Mouse (Mus musculus): Measurements from ENCODE around the gene Oaz1. TPM values are rescaled to one million over a fixed set of nuclear protein-coding genes. Genes with fewer than 3 reads are reported as not detected.

Oaz1 gene
- polyA plus RNA-seq, 1 experiment = 1,494 TPM

DNA sequence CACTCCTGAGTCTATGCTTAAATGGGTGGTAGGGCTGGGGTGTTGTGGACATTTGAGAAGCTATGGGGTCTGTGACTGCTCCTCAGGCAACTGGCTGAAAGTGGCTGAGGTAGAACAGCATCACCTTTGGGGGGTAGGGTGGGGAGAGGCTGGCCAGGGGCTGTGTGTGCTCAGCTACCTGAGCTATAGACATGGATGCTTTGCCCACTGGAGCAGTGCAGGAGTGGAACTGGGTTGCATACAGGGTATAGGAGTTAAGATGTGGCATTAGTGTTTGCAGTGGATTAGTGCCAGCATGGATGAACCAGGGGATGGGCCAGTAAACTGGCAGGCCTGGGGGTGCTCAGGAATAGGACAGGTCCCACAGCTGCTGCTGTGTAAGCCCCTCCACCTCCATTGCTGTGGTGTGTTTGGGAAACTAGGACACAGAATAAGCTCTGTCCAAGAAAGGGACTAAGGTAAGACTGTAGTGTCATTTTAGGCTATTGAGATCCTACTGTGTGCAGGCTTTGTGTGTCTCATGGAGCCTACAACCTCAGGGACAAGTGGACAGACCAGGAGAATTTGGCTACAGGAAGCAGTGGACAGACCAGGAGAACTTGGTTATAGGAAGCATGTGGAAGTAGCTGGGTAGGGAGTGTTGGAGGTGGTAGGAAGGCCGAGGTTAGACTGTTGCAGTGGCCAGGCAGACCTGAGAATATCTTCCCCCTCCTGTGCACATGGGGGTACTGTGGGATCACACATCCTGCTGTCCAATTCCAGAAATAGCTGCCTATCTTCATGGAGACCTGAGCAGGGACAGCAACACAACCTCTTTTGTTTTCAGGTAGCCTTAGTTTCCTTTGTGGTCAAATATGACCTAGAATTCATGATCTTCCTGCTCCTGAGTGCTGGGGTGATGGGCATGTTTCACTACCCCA is 3.2 kb downstream of the Oaz1 start:
- Histone ChIP-seq H3K79me2 (ENCODE audit: control insufficient read depth, insufficient read depth) (peaks cover 40% of the 10 kb centered on the region), H3ac (ENCODE audit: control insufficient read depth, insufficient read length, low read depth) (no peak overlapping the region), H3K27me3 (ENCODE audit: control insufficient read depth, insufficient read depth, insufficient read length) (no peaks in the 10 kb centered on the region), H3K79me3 (ENCODE audit: low read depth) (peaks cover 24% of the 10 kb centered on the region), H3K36me3 (ENCODE audit: control insufficient read depth, insufficient read depth) (peaks cover 26% of the 10 kb centered on the region), H3K4me3 (ENCODE audit: insufficient read depth, poor library complexity, severe bottlenecking) (no peak overlapping the region)
- TF ChIP-seq FOSL1 (IDR thresholded peaks at IDR 0.05; ENCODE audit: insufficient read depth, low read length, poor library complexity, severe bottlenecking) (no peak), USF1 (IDR thresholded peaks at IDR 0.05; ENCODE audit: low read depth) (no peak), CEBPB (IDR thresholded peaks at IDR 0.05; ENCODE audit: low read depth) (no peak), CTCF (IDR thresholded peaks at IDR 0.05; ENCODE audit: control insufficient read depth, insufficient read depth, insufficient read length) (no peak), MYOD1 (IDR thresholded peaks at IDR 0.05; ENCODE audit: control insufficient read depth, insufficient read length, low read depth) (no peak), MAX (IDR thresholded peaks at IDR 0.05) (no peak), MYOG (IDR thresholded peaks at IDR 0.05; ENCODE audit: control insufficient read depth, extremely low read depth, insufficient read length) (no peak)

DNA sequence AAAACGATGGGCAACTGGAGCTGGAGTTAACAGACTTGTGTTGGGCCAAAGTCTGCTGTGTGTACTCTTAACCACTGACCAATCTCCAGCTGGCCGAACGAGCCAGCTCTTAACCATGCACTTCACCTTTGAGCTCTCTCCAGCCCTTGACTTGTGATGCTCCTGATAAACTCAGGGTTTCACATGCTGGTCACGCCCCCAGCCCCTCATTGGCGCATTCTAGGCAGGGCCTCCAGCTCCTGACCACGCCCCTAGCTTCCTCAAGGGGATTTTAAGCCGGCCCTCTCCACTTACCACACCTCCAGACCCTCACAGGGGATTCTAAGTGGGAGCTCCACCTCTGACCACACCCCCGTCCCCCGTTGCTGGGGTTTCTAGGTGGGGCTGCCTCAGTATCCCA is 4.7 kb downstream of the Oaz1 start:
- Histone ChIP-seq H3ac (ENCODE audit: control insufficient read depth, insufficient read length, low read depth) (no peak overlapping the region), H3K79me3 (ENCODE audit: low read depth) (peaks cover 24% of the 10 kb centered on the region), H3K79me2 (ENCODE audit: control insufficient read depth, insufficient read depth) (peaks cover 40% of the 10 kb centered on the region), H3K4me3 (ENCODE audit: insufficient read depth, poor library complexity, severe bottlenecking) (no peak overlapping the region), H3K27me3 (ENCODE audit: control insufficient read depth, insufficient read depth, insufficient read length) (no peaks in the 10 kb centered on the region), H3K36me3 (ENCODE audit: control insufficient read depth, insufficient read depth) (peaks cover 26% of the 10 kb centered on the region)
- TF ChIP-seq CTCF (IDR thresholded peaks at IDR 0.05; ENCODE audit: control insufficient read depth, insufficient read depth, insufficient read length) (no peak), CEBPB (IDR thresholded peaks at IDR 0.05; ENCODE audit: low read depth) (no peak), MAX (IDR thresholded peaks at IDR 0.05) (no peak), MYOG (IDR thresholded peaks at IDR 0.05; ENCODE audit: control insufficient read depth, extremely low read depth, insufficient read length) (no peak), FOSL1 (IDR thresholded peaks at IDR 0.05; ENCODE audit: insufficient read depth, low read length, poor library complexity, severe bottlenecking) (no peak), MYOD1 (IDR thresholded peaks at IDR 0.05; ENCODE audit: control insufficient read depth, insufficient read length, low read depth) (no peak), USF1 (IDR thresholded peaks at IDR 0.05; ENCODE audit: low read depth) (no peak)

DNA sequence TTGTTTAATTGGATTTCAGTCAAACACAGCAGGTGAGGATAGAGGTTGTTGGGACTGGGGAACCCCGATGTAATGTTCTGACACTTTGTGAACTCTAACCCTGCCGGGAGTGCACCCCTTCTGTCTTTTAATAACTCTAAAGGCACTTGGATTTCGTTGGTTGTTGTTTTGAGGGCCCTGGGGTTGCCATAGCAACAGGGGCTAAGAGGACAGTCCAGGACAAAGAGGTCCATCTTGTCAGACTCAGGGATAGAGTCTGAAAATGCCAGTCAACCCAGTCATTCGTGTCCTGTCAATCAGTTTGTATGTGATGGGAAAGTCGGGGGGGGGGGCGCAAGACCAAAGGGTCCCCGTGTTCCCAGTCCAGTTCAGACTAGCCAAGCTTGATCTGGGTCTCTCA is 6.4 kb downstream of the Oaz1 start:
- Histone ChIP-seq H3K79me3 (ENCODE audit: low read depth) (peaks cover 15% of the 10 kb centered on the region), H3K36me3 (ENCODE audit: control insufficient read depth, insufficient read depth) (peaks cover 26% of the 10 kb centered on the region), H3K79me2 (ENCODE audit: control insufficient read depth, insufficient read depth) (peaks cover 27% of the 10 kb centered on the region), H3ac (ENCODE audit: control insufficient read depth, insufficient read length, low read depth) (no peak overlapping the region), H3K27me3 (ENCODE audit: control insufficient read depth, insufficient read depth, insufficient read length) (no peaks in the 10 kb centered on the region), H3K4me3 (ENCODE audit: insufficient read depth, poor library complexity, severe bottlenecking) (no peak overlapping the region)
- TF ChIP-seq MYOD1 (IDR thresholded peaks at IDR 0.05; ENCODE audit: control insufficient read depth, insufficient read length, low read depth) = no peak
- no peak for TF ChIP-seq CTCF (IDR thresholded peaks at IDR 0.05; ENCODE audit: control insufficient read depth, insufficient read depth, insufficient read length)
- TF ChIP-seq MYOG (IDR thresholded peaks at IDR 0.05; ENCODE audit: control insufficient read depth, extremely low read depth, insufficient read length) = no peak
- no peak for TF ChIP-seq FOSL1 (IDR thresholded peaks at IDR 0.05; ENCODE audit: insufficient read depth, low read length, poor library complexity, severe bottlenecking)
- no peak for TF ChIP-seq CEBPB (IDR thresholded peaks at IDR 0.05; ENCODE audit: low read depth)
- no peak for TF ChIP-seq USF1 (IDR thresholded peaks at IDR 0.05; ENCODE audit: low read depth)
- TF ChIP-seq MAX (IDR thresholded peaks at IDR 0.05) = no peak

DNA sequence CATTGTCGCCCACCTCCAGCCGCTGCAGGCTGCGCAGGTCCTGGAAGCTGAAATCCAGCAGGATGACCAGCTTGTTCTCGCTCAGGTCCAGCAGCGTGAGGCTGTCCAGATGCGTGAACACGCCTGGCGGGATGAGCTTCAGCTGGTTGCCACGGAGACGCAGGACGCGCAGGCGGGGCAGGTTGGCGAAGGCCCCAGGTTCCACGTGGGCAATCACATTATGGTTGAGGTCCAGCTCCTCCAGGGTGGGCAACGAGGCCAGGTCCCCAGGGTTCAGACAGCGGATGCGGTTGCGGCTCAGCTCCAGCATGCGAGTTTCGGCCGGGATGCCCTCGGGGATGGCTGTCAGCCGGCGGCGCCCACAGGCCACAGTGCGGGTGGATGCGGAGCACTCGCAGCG is 9.2 kb downstream of the Oaz1 start:
- no peaks in the 10 kb centered on the region for H3K79me2 ChIP-seq (ENCODE audit: control insufficient read depth, insufficient read depth)
- TF ChIP-seq CTCF (IDR thresholded peaks at IDR 0.05; ENCODE audit: control insufficient read depth, insufficient read depth, insufficient read length) (no peak), MYOD1 (IDR thresholded peaks at IDR 0.05; ENCODE audit: control insufficient read depth, insufficient read length, low read depth) (no peak), MYOG (IDR thresholded peaks at IDR 0.05; ENCODE audit: control insufficient read depth, extremely low read depth, insufficient read length) (no peak), MAX (IDR thresholded peaks at IDR 0.05) (no peak), USF1 (IDR thresholded peaks at IDR 0.05; ENCODE audit: low read depth) (no peak), CEBPB (IDR thresholded peaks at IDR 0.05; ENCODE audit: low read depth) (no peak), FOSL1 (IDR thresholded peaks at IDR 0.05; ENCODE audit: insufficient read depth, low read length, poor library complexity, severe bottlenecking) (no peak)
- H3K79me3 ChIP-seq (ENCODE audit: low read depth) = no peaks in the 10 kb centered on the region
- no peak overlapping the region for H3K4me3 ChIP-seq (ENCODE audit: insufficient read depth, poor library complexity, severe bottlenecking)
- H3ac ChIP-seq (ENCODE audit: control insufficient read depth, insufficient read length, low read depth) = no peak overlapping the region
- H3K36me3 ChIP-seq (ENCODE audit: control insufficient read depth, insufficient read depth) = peaks cover 4% of the 10 kb centered on the region
- H3K27me3 ChIP-seq (ENCODE audit: control insufficient read depth, insufficient read depth, insufficient read length) = no peaks in the 10 kb centered on the region

DNA sequence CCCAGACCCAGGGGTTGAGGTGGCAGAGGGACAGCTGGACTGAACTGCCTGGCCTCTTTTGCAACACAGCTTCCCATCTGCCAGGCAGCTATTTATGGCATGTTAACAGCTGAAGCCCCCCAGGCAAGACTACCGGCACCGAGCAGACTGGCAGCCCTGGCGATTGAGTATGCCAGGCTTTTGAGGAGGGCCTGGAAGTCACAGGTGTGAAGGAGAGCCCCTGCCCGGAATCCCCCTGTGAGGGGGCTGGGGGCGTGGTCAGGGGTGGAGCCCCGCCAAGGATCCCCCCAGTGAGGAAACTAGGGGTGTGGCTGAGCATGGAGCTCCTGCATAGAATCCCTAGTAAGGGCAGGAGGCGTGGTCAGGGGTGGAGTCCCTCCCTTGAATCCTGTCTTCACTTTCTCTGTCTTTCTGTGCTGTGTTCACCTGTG is 10.5 kb downstream of the Oaz1 start:
- Histone ChIP-seq H3K79me2 (ENCODE audit: control insufficient read depth, insufficient read depth) (no peaks in the 10 kb centered on the region), H3ac (ENCODE audit: control insufficient read depth, insufficient read length, low read depth) (no peak overlapping the region), H3K79me3 (ENCODE audit: low read depth) (no peaks in the 10 kb centered on the region), H3K27me3 (ENCODE audit: control insufficient read depth, insufficient read depth, insufficient read length) (peaks cover 5% of the 10 kb centered on the region), H3K4me3 (ENCODE audit: insufficient read depth, poor library complexity, severe bottlenecking) (no peak overlapping the region), H3K36me3 (ENCODE audit: control insufficient read depth, insufficient read depth) (no peaks in the 10 kb centered on the region)
- TF ChIP-seq MAX (IDR thresholded peaks at IDR 0.05) = no peak
- TF ChIP-seq USF1 (IDR thresholded peaks at IDR 0.05; ENCODE audit: low read depth) = no peak
- no peak for TF ChIP-seq CTCF (IDR thresholded peaks at IDR 0.05; ENCODE audit: control insufficient read depth, insufficient read depth, insufficient read length)
- no peak for TF ChIP-seq FOSL1 (IDR thresholded peaks at IDR 0.05; ENCODE audit: insufficient read depth, low read length, poor library complexity, severe bottlenecking)
- no peak for TF ChIP-seq MYOD1 (IDR thresholded peaks at IDR 0.05; ENCODE audit: control insufficient read depth, insufficient read length, low read depth)
- TF ChIP-seq MYOG (IDR thresholded peaks at IDR 0.05; ENCODE audit: control insufficient read depth, extremely low read depth, insufficient read length) = no peak
- TF ChIP-seq CEBPB (IDR thresholded peaks at IDR 0.05; ENCODE audit: low read depth) = no peak
